Mouse (Mus musculus) lung, adult 18-20 months (tissue): ENCODE measurements around the gene Gramd1c.
A peak's percentile ranks its signal among the peaks of the same experiment; 100 is the strongest.

Experiments
- DNase-seq, 2 experiments: peaks; one replicate each; pipeline ENCODE4 v3.0.0; 2022; ENCODE audit warnings: mixed read lengths in 2 of 2

Gene Gramd1c

DNA sequence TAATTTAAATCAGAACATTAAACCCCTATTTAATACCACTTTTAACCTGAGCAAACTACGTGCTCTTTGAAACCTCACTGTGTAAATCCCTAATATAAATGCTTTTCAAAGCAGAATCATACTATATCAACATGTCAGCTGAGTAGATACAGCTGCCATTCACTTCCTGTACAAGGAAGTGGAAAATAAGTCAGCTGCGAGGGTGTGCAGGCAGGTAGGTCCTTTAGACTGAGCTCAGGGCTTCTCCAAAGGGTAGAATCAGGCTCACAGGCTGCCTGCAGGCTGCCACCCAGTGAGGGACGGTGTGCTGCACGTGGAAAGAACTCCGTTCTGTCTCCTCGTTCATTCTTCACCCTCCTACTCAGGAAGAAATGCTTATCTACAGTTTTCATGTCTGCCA lies 108.2 kb downstream of the Gramd1c start:
- no peak for DNase-seq

DNA sequence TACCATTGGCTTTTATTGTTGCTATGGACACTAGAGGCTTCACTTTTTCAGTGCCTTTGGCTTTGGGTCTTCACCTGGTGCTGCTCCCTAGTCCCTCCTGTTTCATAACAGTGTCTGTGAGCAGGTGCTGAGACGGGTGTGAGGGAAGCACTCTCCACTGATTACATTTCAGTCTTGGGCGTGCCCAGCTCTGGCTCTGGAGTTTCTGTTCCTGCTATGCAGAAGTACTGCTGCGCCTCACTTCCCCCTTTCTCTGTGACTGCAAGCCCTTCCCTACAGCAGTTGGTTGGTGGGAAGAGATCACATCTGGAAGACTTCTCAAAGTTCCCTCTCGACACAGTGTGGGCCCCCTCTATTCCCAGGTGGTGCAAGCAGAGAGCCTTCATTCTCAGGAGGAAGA lies 111.6 kb downstream of the Gramd1c start:
- peak; percentile 62 to 64 for DNase-seq

DNA sequence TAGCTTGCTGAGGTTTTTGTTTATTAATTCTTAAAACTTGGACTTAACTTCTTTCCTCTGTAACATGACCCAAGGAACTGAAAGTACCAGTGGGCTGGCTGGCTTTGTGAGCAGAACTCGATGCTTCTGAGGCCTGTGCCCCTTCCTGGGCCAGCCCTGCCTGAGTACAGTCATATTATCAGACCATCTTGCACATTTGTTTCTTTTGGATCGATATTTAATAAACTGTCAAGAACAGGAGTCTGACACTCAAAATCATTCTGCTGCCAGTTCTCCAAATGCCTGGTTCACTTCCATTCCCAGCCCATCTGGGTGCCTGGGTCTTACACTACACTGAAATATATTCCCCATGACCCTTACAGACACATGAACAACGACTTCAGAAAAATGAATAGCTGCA lies 117.3 kb downstream of the Gramd1c start:
- DNase-seq: no peak

DNA sequence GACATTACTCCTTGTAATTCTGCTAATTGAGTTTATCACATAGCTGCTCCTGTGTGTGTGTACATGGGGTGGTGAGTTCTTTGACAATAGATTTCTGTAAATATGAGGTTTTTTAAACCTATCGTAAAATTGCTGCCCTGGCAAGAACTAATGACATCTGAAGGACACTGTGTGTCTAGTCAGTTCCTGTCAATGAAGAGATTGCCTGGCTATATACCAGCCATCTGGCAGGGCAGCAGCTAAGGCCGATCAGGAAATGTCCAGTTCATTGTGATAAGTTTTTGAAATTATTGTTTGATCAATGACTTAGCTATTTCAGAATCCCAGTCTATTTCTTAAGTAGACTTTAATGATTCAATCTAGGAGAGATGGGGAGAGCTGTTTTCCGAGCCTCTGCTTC lies 117.8 kb downstream of the Gramd1c start:
- DNase-seq: no peak

DNA sequence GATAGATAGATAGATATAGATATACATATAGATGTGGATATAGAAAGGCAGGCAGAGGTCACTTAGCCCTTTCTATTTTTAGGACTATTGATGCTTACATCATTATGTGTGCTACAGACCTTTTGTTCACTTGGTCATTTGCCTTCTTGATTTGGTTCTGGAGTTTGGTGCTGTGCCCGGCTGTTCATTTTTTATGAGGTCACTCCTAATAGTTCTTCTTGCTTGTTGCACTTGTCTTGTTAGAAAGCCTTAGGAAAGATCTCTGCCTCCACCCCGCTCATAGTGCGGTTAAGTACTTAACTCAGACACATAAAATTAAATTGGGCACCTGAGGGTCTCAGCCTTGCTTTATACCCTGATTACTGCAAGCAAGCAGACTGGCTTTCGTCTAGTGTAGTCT lies 122.3 kb downstream of the Gramd1c start:
- no peak for DNase-seq

DNA sequence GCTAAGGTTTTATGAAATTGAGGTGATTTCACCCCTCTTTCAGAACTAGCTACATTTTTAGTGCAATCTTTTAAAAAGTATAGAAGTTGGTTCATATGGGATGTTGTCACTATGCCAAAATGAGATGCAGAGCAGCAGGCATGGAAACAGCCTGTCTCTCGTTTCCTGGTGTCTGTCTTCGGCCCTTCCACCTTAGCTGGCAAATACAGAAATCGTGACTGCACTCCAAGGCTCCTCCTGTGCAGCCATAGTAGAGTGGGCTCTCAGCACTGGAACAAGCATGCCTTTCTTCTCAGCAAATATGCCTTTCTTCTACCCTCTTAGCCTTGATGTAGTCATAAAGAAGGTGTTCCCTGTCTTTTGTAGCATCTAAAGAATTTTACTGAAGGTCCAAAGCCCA lies 127.3 kb downstream of the Gramd1c start:
- no peak for DNase-seq

DNA sequence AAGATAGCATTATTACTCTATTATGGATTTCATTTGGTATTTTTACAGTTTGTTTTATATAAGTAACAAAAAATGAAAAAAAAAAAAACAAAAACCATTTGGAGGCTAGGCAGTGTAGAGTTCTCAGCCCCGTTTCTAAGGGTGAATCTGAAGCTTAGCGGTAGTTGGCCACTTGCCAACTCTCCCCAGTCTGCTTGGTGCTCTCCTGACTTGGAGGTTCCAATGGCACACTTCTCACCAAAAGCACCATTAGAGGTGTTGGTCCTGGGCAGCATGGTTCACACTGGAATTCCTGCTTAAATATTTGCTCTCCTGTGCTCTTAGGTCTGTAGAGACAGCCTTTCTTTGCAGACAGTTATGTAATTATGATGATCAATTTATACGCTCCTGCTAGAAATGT lies 127.8 kb downstream of the Gramd1c start:
- no peak for DNase-seq

DNA sequence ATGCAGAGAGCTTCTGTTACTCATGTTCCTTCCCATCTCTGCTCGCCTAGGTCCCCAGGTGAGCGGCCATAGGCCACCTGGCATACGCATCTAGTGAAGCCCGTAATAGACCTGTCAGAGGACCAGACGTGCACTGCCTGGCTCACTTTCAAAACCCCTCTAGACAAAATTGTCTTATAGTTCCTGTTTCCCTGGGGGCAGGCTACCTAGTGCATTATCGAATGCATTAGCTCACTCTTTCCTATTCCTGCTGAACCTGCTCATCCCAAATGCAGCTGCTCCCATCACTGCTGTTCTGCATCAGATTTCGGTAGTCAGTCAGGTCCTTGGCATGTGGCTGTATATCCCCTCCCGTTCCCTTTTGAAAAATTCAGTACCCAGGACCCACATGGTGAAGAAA lies 128.3 kb downstream of the Gramd1c start:
- DNase-seq: no peak

DNA sequence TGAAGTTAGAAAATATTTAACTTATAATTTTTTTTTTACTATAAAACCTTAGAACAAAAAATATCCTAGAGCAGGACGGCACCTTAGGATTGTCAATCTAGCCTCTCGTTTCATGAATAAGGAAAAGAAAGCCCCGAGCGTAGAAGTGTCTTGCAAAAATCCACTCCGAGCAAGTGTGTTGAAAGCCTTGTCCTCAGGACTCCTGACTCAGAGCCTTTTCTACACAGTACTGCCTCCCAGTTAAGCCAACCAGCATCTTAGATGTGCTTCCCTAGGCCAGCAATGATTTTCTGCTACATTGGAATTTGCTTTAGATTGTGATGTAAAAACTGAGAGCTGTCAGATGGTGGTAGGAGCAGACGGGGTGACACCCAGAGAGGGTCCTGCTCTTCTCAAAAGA lies 130.1 kb downstream of the Gramd1c start:
- DNase-seq: peak in 1 of 2 experiments; percentile 43

DNA sequence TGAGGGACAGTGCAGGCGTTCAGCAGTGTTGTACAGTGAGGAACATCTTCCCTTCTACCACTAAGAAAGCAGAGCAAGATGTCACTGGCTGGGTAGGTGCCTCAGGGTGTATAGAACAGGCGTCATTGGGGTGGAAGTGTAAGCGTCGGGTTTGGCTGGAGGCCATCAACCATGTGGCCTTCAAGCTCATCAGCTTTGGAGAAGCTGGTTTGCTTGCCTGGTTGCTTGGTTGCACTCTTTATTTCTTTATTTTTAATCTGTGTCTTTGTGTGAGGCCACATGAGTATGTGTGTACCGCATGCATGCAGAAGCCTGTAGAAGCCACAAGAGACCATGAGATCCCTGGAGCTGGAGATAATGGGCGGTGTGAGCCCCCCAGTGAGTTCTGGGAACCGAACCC lies 130.8 kb downstream of the Gramd1c start:
- no peak for DNase-seq

DNA sequence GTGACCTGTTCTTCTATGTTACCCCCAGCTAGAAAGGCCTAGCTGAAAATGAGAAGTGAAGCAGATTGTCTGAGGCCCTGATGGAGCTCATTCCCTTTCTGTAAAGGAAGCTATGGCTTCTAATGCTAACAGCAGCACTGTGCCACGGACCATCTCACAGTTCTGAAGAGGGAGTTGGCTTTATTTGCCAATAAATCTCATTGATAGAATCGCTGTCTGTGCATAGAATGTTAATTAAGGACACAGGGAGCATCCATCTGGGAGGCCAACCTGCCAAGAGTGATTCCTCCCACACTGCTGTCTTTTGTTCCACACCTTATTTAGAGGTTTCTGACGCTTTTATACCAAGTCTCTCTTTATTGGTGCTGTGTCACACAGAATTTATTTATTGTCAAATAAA lies 131.6 kb downstream of the Gramd1c start:
- no peak for DNase-seq

DNA sequence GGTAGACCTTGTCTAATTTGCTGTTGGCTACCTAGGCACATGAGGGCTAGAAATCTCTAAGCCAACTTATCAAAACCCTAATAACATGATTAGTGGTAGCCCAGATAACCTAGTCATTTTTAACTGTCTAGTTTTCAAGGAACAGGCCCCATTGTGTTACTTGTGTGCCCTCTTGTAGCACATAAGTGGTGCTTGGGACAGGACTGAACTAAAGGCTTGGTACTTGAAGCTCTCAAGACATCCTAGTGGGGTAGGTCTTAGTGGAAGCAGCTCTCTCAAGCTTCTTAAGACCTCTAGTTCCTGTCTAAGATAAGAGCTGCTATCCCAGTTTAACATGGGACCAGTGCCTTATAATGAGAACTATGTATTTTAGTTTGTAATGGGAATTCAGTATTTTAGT lies 132.6 kb downstream of the Gramd1c start:
- DNase-seq: no peak
